Mouse (Mus musculus): ENCODE measurements around the gene Ak2.

DNA sequence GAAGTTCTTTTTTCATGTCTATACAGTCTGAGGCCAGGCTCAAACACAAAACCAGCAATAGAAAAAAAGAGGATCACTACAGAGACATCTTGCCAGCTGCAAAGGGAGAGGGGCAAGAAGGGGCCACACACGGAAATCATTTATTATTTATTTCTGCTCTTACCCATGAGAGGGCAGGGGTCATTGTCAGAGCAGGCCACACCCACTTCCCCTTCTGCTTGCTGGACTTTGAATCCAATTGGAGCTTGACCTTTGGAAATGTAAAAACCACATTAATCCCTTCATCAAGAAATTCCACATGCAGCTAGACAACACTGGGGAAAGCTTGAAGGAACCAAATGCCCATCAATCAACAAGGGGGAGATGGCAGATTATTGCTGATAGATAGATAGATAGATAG, 13.1 kb upstream of the Ak2 start:
- TF ChIP-seq GATA1 (IDR thresholded peaks at IDR 0.05; ENCODE audit: low read length) = no peak
- no peak for TF ChIP-seq TAL1 (IDR thresholded peaks at IDR 0.05; ENCODE audit: low read length)
